Mouse (Mus musculus): ENCODE data around the gene Ddx59. TPM values are rescaled to one million over a fixed set of nuclear protein-coding genes. Genes with fewer than 3 reads are reported as not detected.

Gene Ddx59
- polyA plus RNA-seq, 1 experiment: 8.0 TPM

DNA sequence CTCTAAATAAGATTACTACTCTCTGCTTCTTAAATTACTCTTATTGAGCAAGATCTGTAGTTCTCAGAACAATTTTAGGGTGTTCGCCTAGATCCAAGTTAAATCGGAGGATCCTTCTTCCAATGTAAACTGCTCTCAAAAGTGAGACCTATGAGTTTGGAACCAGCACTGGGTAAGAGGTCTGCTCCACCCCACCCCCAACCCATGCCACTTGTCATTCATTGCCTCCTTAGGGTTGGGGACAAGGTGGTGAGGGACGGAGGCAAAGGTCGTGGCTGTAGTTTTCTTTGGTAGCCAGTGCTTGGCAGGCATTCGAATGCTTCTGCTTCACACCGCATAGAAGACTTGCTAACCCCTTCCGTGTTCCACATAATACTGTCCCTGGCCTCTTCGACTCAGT lies 34.5 kb upstream of the Ddx59 start:
- no peaks in the 10 kb centered on the region for H3K36me3 ChIP-seq (ENCODE audit: control insufficient read depth, insufficient read depth)
- no peaks in the 10 kb centered on the region for H3K79me2 ChIP-seq (ENCODE audit: control insufficient read depth, insufficient read depth)
- no peak overlapping the region for H3ac ChIP-seq (ENCODE audit: control insufficient read depth, insufficient read length)
- no peak overlapping the region for H3K4me3 ChIP-seq
- TF ChIP-seq MAX (IDR thresholded peaks at IDR 0.05; ENCODE audit: low read depth) (no peak), SRF (IDR thresholded peaks at IDR 0.05; ENCODE audit: control insufficient read depth, insufficient read length, low read depth) (no peak), POLR2A (IDR thresholded peaks at IDR 0.05; ENCODE audit: insufficient read length, low read depth) (no peak), MYOG (IDR thresholded peaks at IDR 0.05; ENCODE audit: control insufficient read depth in 1 of 3, insufficient read depth in 1 of 3, insufficient read length in 2 of 3, low read depth in 2 of 3) (no peak), TCF12 (IDR thresholded peaks at IDR 0.05; ENCODE audit: insufficient read depth, poor library complexity, severe bottlenecking) (no peak), E2F4 (IDR thresholded peaks at IDR 0.05; ENCODE audit: insufficient read depth) (no peak), MYOD1 (IDR thresholded peaks at IDR 0.05; ENCODE audit: control insufficient read depth in 1 of 3, insufficient read length in 2 of 3, low read depth in 2 of 3) (no peak)
- H3K27me3 ChIP-seq (ENCODE audit: control insufficient read depth, insufficient read depth, insufficient read length): no peaks in the 10 kb centered on the region
- no peak overlapping the region for H3K4me2 ChIP-seq (ENCODE audit: low read depth)

DNA sequence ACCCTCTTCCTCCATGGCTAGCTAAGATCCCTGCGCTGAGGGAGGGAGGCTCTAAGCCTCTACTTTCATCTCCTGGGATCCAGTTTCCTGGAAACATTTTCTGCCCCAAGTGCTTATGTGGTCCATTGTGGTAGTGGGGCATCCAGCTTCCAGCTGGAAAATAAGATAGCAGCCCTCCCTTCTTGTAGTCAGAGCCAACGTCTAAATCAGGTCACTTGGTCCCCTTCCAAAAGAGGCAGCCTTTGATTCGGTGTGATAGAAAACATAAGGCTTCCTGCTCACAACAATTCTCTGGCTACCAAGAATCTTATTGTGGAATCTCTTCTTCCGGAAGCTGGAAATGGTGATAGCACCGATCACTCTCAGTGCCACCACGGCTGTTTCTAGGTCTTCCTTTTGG lies 33.9 kb upstream of the Ddx59 start:
- Histone ChIP-seq H3K79me2 (ENCODE audit: control insufficient read depth, insufficient read depth) (no peaks in the 10 kb centered on the region), H3ac (ENCODE audit: control insufficient read depth, insufficient read length) (no peak overlapping the region), H3K36me3 (ENCODE audit: control insufficient read depth, insufficient read depth) (no peaks in the 10 kb centered on the region), H3K27me3 (ENCODE audit: control insufficient read depth, insufficient read depth, insufficient read length) (no peaks in the 10 kb centered on the region), H3K4me2 (ENCODE audit: low read depth) (no peak overlapping the region), H3K4me3 (no peak overlapping the region)
- no peak for TF ChIP-seq MYOD1 (IDR thresholded peaks at IDR 0.05; ENCODE audit: control insufficient read depth in 1 of 3, insufficient read length in 2 of 3, low read depth in 2 of 3)
- no peak for TF ChIP-seq USF1 (IDR thresholded peaks at IDR 0.05; ENCODE audit: low read depth)
- TF ChIP-seq E2F4 (IDR thresholded peaks at IDR 0.05; ENCODE audit: insufficient read depth): no peak
- TF ChIP-seq POLR2A (IDR thresholded peaks at IDR 0.05; ENCODE audit: insufficient read length, low read depth): no peak
- no peak for TF ChIP-seq SRF (IDR thresholded peaks at IDR 0.05; ENCODE audit: control insufficient read depth, insufficient read length, low read depth)
- TF ChIP-seq TCF12 (IDR thresholded peaks at IDR 0.05; ENCODE audit: insufficient read depth, poor library complexity, severe bottlenecking): no peak
- TF ChIP-seq MAX (IDR thresholded peaks at IDR 0.05; ENCODE audit: low read depth): no peak
- TF ChIP-seq TCF3 (IDR thresholded peaks at IDR 0.05; ENCODE audit: insufficient read length, low read depth): no peak
- no peak for TF ChIP-seq MYOG (IDR thresholded peaks at IDR 0.05; ENCODE audit: control insufficient read depth in 1 of 3, insufficient read depth in 1 of 3, insufficient read length in 2 of 3, low read depth in 2 of 3)
- TF ChIP-seq POLR2AphosphoS2 (IDR thresholded peaks at IDR 0.05; ENCODE audit: insufficient read length, low read depth): no peak
- no peak for TF ChIP-seq CEBPB (IDR thresholded peaks at IDR 0.05; ENCODE audit: insufficient read depth, poor library complexity, severe bottlenecking)

DNA sequence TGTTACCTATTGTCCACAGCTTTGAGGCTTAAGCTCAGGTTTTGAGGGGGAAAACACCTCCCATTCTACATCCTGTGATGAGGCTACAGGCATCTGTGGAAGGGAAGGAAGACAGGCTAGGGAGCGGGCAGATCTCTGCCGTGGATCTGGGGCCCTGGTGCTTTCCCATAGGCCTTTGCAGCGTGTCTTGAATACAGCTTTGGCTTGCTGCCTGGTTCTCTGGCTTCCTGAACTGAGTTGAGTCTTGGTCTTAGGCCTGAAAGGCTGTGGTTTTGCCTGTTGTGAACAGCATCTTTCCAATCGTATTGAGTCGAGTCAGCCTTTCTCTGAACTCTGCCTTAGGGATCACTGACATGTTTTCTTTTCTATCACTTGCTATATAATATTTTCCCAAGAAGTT lies 33.5 kb upstream of the Ddx59 start:
- H3K27me3 ChIP-seq (ENCODE audit: control insufficient read depth, insufficient read depth, insufficient read length): no peaks in the 10 kb centered on the region
- no peak overlapping the region for H3K4me2 ChIP-seq (ENCODE audit: low read depth)
- TF ChIP-seq POLR2A (IDR thresholded peaks at IDR 0.05; ENCODE audit: insufficient read length, low read depth) (no peak), TCF12 (IDR thresholded peaks at IDR 0.05; ENCODE audit: insufficient read depth, poor library complexity, severe bottlenecking) (no peak), SRF (IDR thresholded peaks at IDR 0.05; ENCODE audit: control insufficient read depth, insufficient read length, low read depth) (no peak), TCF3 (IDR thresholded peaks at IDR 0.05; ENCODE audit: insufficient read length, low read depth) (no peak), MYOD1 (IDR thresholded peaks at IDR 0.05; ENCODE audit: control insufficient read depth in 1 of 3, insufficient read length in 2 of 3, low read depth in 2 of 3) (no peak), POLR2AphosphoS2 (IDR thresholded peaks at IDR 0.05; ENCODE audit: insufficient read length, low read depth) (no peak), MAX (IDR thresholded peaks at IDR 0.05; ENCODE audit: low read depth) (no peak), E2F4 (IDR thresholded peaks at IDR 0.05; ENCODE audit: insufficient read depth) (no peak), REST (IDR thresholded peaks at IDR 0.05; ENCODE audit: insufficient read depth, insufficient read length) (no peak), USF1 (IDR thresholded peaks at IDR 0.05; ENCODE audit: low read depth) (no peak), CEBPB (IDR thresholded peaks at IDR 0.05; ENCODE audit: insufficient read depth, poor library complexity, severe bottlenecking) (no peak), MYOG (IDR thresholded peaks at IDR 0.05; ENCODE audit: control insufficient read depth in 1 of 3, insufficient read depth in 1 of 3, insufficient read length in 2 of 3, low read depth in 2 of 3) (no peak)
- H3ac ChIP-seq (ENCODE audit: control insufficient read depth, insufficient read length): no peak overlapping the region
- H3K4me3 ChIP-seq: no peak overlapping the region
- no peaks in the 10 kb centered on the region for H3K36me3 ChIP-seq (ENCODE audit: control insufficient read depth, insufficient read depth)
- H3K79me2 ChIP-seq (ENCODE audit: control insufficient read depth, insufficient read depth): no peaks in the 10 kb centered on the region

DNA sequence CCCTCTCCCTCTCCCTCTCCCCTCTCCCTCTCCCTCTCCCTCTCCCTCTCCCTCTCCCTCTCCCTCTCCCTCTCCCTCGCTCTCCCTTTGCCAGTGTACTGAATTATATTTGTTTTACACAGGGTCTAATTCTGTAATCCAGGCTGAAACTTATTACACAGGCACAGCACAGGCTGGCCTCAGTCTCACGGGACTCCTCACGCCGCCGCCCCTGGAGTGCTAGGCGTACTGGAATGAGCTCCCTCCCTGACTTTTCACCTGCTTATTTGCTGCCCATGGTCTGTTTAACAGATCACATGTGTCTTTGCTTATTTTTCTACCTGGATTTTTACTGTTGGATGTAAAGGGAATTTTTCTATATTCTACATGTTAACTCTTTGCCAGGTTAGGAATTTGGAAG lies 28.2 kb upstream of the Ddx59 start:
- Histone ChIP-seq H3K36me3 (ENCODE audit: control insufficient read depth, insufficient read depth) (no peaks in the 10 kb centered on the region), H3K4me2 (ENCODE audit: low read depth) (no peak overlapping the region)
- TF ChIP-seq MAX (IDR thresholded peaks at IDR 0.05; ENCODE audit: low read depth) (no peak), E2F4 (IDR thresholded peaks at IDR 0.05; ENCODE audit: insufficient read depth) (no peak), CEBPB (IDR thresholded peaks at IDR 0.05; ENCODE audit: insufficient read depth, poor library complexity, severe bottlenecking) (no peak), REST (IDR thresholded peaks at IDR 0.05; ENCODE audit: insufficient read depth, insufficient read length) (no peak), USF1 (IDR thresholded peaks at IDR 0.05; ENCODE audit: low read depth) (no peak), TCF12 (IDR thresholded peaks at IDR 0.05; ENCODE audit: insufficient read depth, poor library complexity, severe bottlenecking) (no peak), POLR2A (IDR thresholded peaks at IDR 0.05; ENCODE audit: insufficient read length, low read depth) (no peak), TCF3 (IDR thresholded peaks at IDR 0.05; ENCODE audit: insufficient read length, low read depth) (no peak), SRF (IDR thresholded peaks at IDR 0.05; ENCODE audit: control insufficient read depth, insufficient read length, low read depth) (no peak), POLR2AphosphoS2 (IDR thresholded peaks at IDR 0.05; ENCODE audit: insufficient read length, low read depth) (no peak), MYOG (IDR thresholded peaks at IDR 0.05; ENCODE audit: control insufficient read depth in 1 of 3, insufficient read depth in 1 of 3, insufficient read length in 2 of 3, low read depth in 2 of 3) (no peak), MYOD1 (IDR thresholded peaks at IDR 0.05; ENCODE audit: control insufficient read depth in 1 of 3, insufficient read length in 2 of 3, low read depth in 2 of 3) (no peak)

More for the DNA sequence above, 28.2 kb upstream of the Ddx59 start:
- H3K79me2 ChIP-seq (ENCODE audit: control insufficient read depth, insufficient read depth): no peaks in the 10 kb centered on the region
- H3ac ChIP-seq (ENCODE audit: control insufficient read depth, insufficient read length): no peak overlapping the region
- H3K27me3 ChIP-seq (ENCODE audit: control insufficient read depth, insufficient read depth, insufficient read length): no peaks in the 10 kb centered on the region
- H3K4me3 ChIP-seq: no peak overlapping the region
